Mouse (Mus musculus) E14TG2a.4 (cell line): ENCODE results near the gene Eps15.

ENCODE experiments used
- CTCF ChIP-seq: conservative IDR thresholded peaks from 2 replicates; pipeline ENCODE4 v1.5.1; 2014; ENCODE audit warnings: low read length
- NANOG ChIP-seq: IDR thresholded peaks from 2 replicates; pipeline ENCODE4 v1.6.1; 2014; ENCODE audit warnings: borderline replicate concordance, low read length, mixed read lengths
- POU5F1 ChIP-seq: IDR thresholded peaks from 2 replicates; pipeline ENCODE4 v1.6.1; 2014; ENCODE audit warnings: low read length, borderline replicate concordance

DNA sequence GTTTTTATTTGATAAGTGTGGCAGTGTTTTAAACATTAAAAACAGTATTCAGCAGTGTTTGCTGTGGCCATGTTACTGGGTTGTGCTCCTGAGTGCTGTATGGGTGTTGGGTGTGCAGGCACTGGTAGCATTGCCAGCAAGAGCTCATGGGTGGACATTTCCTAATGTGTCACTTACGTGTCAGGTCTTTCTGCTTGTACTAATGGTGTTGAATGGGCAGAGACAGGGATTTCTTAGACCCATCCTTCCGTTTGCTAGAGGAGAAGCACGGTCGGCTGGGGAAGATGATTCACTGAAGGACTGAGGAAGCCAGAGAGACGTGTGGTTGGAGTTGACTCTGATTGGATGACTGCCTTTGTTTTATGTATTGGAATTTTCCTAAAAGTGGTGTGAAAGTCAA, 63.8 kb downstream of the Eps15 start:
- TF ChIP-seq CTCF (no peak), POU5F1 (no peak), NANOG (no peak)
